Mouse (Mus musculus): ENCODE data around the gene Marveld1. TPM values are rescaled to one million over a fixed set of nuclear protein-coding genes. Genes with fewer than 3 reads are reported as not detected.

The Marveld1 gene
- polyA plus RNA-seq, 1 experiment from 2014 or later: 34.3 TPM

- DNase-seq (ENCODE audit: low read depth, low spot score): no peak
- in situ Hi-C loops (cut with MboI; ENCODE audit: low pct_unique_long_range_greater_than_20kb): loop anchor here (5.0 kb wide), 1 partner anchor 106 kb away; no protein-coding TSS in a partner anchor
These were observed 769 bp downstream of the Marveld1 start for GRCm38 (mm10) chr19:42147769-42148568.

GRCm38 (mm10) chr19:42148569-42148860 is 1.3 kb downstream of the Marveld1 start:
- H3K27me3 ChIP-seq: no peaks in the 10 kb centered on the region
- TF ChIP-seq CTCF (IDR thresholded peaks at IDR 0.05): no peak
- in situ Hi-C loops (cut with MboI; ENCODE audit: low pct_unique_long_range_greater_than_20kb): loop anchor here (5.0 kb wide), 1 partner anchor 106 kb away; no protein-coding TSS in a partner anchor
- CTCF ChIA-PET: interaction anchor here (0.9 to 6.5 kb wide), 6 partner anchors 8 to 113 kb away, joined by 3 to 97 read pairs (median 4); partner anchors contain the start of genes Ankrd2 and Zfyve27
- DNase-seq (ENCODE audit: low read depth, low spot score) (no peak), ATAC-seq (peak; percentile 2)
- POLR2A ChIA-PET: interaction anchor here (1.3 to 2.2 kb wide), 2 partner anchors 18 to 58 kb away, joined by 3 to 10 read pairs; partner anchors contain the start of gene Pi4k2a

More at GRCm38 (mm10) chr19:42147769-42148568, 769 bp downstream of the Marveld1 start:
- no peaks in the 10 kb centered on the region for H3K27me3 ChIP-seq
- ATAC-seq: peak; percentile 49
- ChIA-PET POLR2A (interaction anchor here (1.3 to 2.2 kb wide), 2 partner anchors 18 to 58 kb away, joined by 3 to 10 read pairs; partner anchors contain the start of gene Pi4k2a), CTCF (interaction anchor here (0.9 to 6.5 kb wide), 8 partner anchors 9 to 113 kb away, joined by 3 to 97 read pairs (median 3); partner anchors contain the start of genes Ankrd2 and Zfyve27)
- no peak for TF ChIP-seq CTCF (IDR thresholded peaks at IDR 0.05)

- TF ChIP-seq CTCF (IDR thresholded peaks at IDR 0.05): peak; percentile 90
- ChIA-PET POLR2A (interaction anchor here (1.6 kb wide), 1 partner anchor 14 kb away, joined by 7 read pairs; no protein-coding TSS in a partner anchor), CTCF (interaction anchor here (0.7 to 6.5 kb wide), 16 partner anchors 9 to 116 kb away, joined by 3 to 97 read pairs (median 4); partner anchors contain the start of genes Ankrd2, Hoga1, Pi4k2a and Zfyve27)
- DNase-seq (ENCODE audit: low read depth, low spot score) (no peak), ATAC-seq (peak; percentile 63)
- no peaks in the 10 kb centered on the region for H3K27me3 ChIP-seq
- in situ Hi-C loops (cut with MboI; ENCODE audit: low pct_unique_long_range_greater_than_20kb): no loop called here
These were observed 4.8 kb downstream of the Marveld1 start for GRCm38 (mm10) chr19:42151990-42152389.

- no peaks in the 10 kb centered on the region for H3K27me3 ChIP-seq
- ChIA-PET CTCF (interaction anchor here (1.0 to 1.9 kb wide), 2 partner anchors 9 to 78 kb away, joined by 3 to 5 read pairs; no protein-coding TSS in a partner anchor), POLR2A (no interaction called here)
- TF ChIP-seq CTCF (IDR thresholded peaks at IDR 0.05): no peak
- ATAC-seq: no peak
- no peak for DNase-seq (ENCODE audit: low read depth, low spot score)
- in situ Hi-C loops (cut with MboI; ENCODE audit: low pct_unique_long_range_greater_than_20kb): no loop called here
These were observed 10.5 kb downstream of the Marveld1 start for GRCm38 (mm10) chr19:42157493-42158237.

DNA sequence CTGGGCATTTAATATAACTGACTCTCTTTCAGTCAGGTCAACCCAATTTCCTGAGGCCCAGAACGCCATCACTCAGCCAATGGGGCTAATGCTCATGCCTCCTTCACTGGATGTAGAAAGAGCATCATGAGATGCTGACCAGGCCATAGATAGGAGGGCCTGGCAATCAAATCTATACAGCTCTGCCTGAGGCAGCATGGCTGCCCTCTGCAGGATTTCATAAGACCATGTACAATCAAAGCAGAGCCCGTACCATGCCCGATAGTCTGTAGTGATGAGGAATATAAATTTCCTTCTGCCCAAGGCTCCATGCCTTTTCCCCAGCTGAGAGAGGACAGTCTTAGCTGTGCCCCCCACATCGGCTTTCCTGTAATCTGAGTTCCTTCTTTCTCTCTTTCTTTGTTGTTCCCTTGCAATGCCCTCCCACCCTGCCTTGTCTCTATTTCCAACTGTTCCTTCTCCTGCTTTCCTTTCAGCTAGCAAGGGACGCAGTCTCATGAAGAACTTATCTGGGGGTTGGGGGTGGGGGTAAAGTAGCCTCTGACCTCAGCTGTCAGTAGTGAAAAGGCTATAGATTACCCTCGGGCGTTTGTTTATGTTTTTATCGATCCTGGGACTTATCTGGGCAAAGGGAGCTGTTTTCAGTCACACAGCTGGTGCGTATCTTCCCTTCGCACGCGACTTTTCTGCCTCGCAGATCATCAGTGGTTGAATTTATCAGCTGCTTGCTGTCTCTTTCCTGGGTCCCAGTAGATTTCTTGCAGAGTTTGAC is 11.2 kb downstream of the Marveld1 start:
- DNase-seq (ENCODE audit: low read depth, low spot score) (no peak), ATAC-seq (no peak)
- TF ChIP-seq CTCF (IDR thresholded peaks at IDR 0.05): no peak
- in situ Hi-C loops (cut with MboI; ENCODE audit: low pct_unique_long_range_greater_than_20kb): no loop called here
- POLR2A ChIA-PET: interaction anchor here (0.5 to 1.1 kb wide), 3 partner anchors 28 to 106 kb away, joined by 3 to 6 read pairs (median 5); no protein-coding TSS in a partner anchor
- peaks cover 3% of the 10 kb centered on the region for H3K27me3 ChIP-seq
- CTCF ChIA-PET: interaction anchor here (1.0 to 1.9 kb wide), 3 partner anchors 8 to 78 kb away, joined by 3 to 5 read pairs (median 3); no protein-coding TSS in a partner anchor

- ATAC-seq (no peak), DNase-seq (ENCODE audit: low read depth, low spot score) (no peak)
- in situ Hi-C loops (cut with MboI; ENCODE audit: low pct_unique_long_range_greater_than_20kb): no loop called here
- peaks cover 3% of the 10 kb centered on the region for H3K27me3 ChIP-seq
- no peak for TF ChIP-seq CTCF (IDR thresholded peaks at IDR 0.05)
- ChIA-PET CTCF (interaction anchor here (0.9 to 9.1 kb wide), 3 partner anchors 13 to 128 kb away, joined by 6 to 97 read pairs (median 11); partner anchors contain the start of gene Ankrd2), POLR2A (no interaction called here)
These were observed 16.6 kb downstream of the Marveld1 start, which contains the start of gene Zfyve27 for GRCm38 (mm10) chr19:42163764-42164163. Gene Zfyve27 (plus strand): TSS chr19:42163951.

GRCm38 (mm10) chr19:42164188-42164587 is 17.0 kb downstream of the Marveld1 start:
- H3K27me3 ChIP-seq: peaks cover 3% of the 10 kb centered on the region
- in situ Hi-C loops (cut with MboI; ENCODE audit: low pct_unique_long_range_greater_than_20kb): no loop called here
- POLR2A ChIA-PET: no interaction called here
- CTCF ChIA-PET: interaction anchor here (0.7 to 9.1 kb wide), 4 partner anchors 14 to 129 kb away, joined by 5 to 97 read pairs (median 8); partner anchors contain the start of genes Ankrd2 and Hoga1
- DNase-seq (ENCODE audit: low read depth, low spot score): no peak
- ATAC-seq: no peak
- no peak for TF ChIP-seq CTCF (IDR thresholded peaks at IDR 0.05)

- ATAC-seq (peak; percentile 24), DNase-seq (ENCODE audit: low read depth, low spot score) (no peak)
- in situ Hi-C loops (cut with MboI; ENCODE audit: low pct_unique_long_range_greater_than_20kb): no loop called here
- H3K27me3 ChIP-seq: peaks cover 3% of the 10 kb centered on the region
- ChIA-PET CTCF (interaction anchor here (0.6 to 9.1 kb wide), 18 partner anchors 8 to 387 kb away, joined by 3 to 97 read pairs (median 3); partner anchors contain the start of genes Ankrd2, Avpi1, Hoga1 and Pi4k2a), POLR2A (interaction anchor here (0.8 to 1.7 kb wide), 3 partner anchors 14 to 21 kb away, joined by 4 to 10 read pairs (median 7); no protein-coding TSS in a partner anchor)
- TF ChIP-seq CTCF (IDR thresholded peaks at IDR 0.05): peak; percentile 96
These were observed 18.9 kb downstream of the Marveld1 start for GRCm38 (mm10) chr19:42166130-42166529.

DNA sequence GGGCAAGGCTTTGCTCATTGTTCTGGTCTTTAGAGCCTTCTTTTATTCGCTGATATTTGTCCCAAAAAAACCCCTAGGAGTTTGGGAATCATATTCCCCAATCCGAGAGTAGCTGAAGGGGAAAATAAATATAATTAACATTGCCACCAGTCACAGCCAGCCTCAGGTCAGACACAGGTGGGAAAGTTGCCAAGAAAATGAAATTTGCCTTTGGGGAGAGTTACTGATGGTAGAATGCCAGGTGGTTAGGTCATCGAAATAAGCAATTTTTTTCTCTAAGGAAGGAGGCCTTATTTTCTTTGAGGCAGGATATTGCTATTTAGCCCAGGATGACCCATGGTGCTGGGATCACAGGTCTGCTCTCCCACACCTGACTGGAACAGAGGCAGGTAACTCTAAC is 19.6 kb downstream of the Marveld1 start:
- TF ChIP-seq CTCF (IDR thresholded peaks at IDR 0.05): no peak
- in situ Hi-C loops (cut with MboI; ENCODE audit: low pct_unique_long_range_greater_than_20kb): no loop called here
- CTCF ChIA-PET: interaction anchor here (0.7 to 9.1 kb wide), 14 partner anchors 8 to 386 kb away, joined by 3 to 97 read pairs (median 3); partner anchors contain the start of genes Hoga1 and Pi4k2a
- POLR2A ChIA-PET: interaction anchor here (1.4 to 1.7 kb wide), 2 partner anchors 18 to 22 kb away, joined by 4 to 10 read pairs; no protein-coding TSS in a partner anchor
- no peak for ATAC-seq
- H3K27me3 ChIP-seq: peaks cover 3% of the 10 kb centered on the region
- no peak for DNase-seq (ENCODE audit: low read depth, low spot score)

All from Patski (cell line).